Mouse (Mus musculus): ENCODE measurements at regions not wholly inside any gene's neighbourhood (a gene's known extent, or its start where the extent isn't known, plus 50 kb on each side); places are given as distances from the start of the nearest gene placed in this dataset.

GRCm38 (mm10) chr12:94488721-94489120, 1203.3 kb upstream of the Flrt2 start:
- H3K4me3 ChIP-seq (replicated peaks in 1 of 3; ENCODE audit: low read depth in 2 of 3, low read length in 2 of 3, poor library complexity in 1 of 3), result no peak overlapping the region
- H3K4me2 ChIP-seq (ENCODE audit: insufficient read depth, low read depth, poor library complexity, severe bottlenecking), result no peak overlapping the region
- in situ Hi-C loops (cut with MboI; ENCODE audit: low pct_ligation_motif_present, low pct_unique_long_range_greater_than_20kb, low sequenced_read_pairs), result no loop called here
- no peaks in the 10 kb centered on the region for H3K79me2 ChIP-seq (replicated peaks; ENCODE audit: control insufficient read depth, extremely low read depth, insufficient read depth, poor library complexity, severe bottlenecking)
- no peaks in the 10 kb centered on the region for H3K36me3 ChIP-seq (replicated peaks in 1 of 2; ENCODE audit: control insufficient read depth in 1 of 2, insufficient read depth in 1 of 2, low read length in 1 of 2)
- H3K4me1 ChIP-seq (ENCODE audit: control insufficient read depth in 1 of 2, insufficient read depth in 2 of 2), result no peaks in the 10 kb centered on the region
- no peak for DNase-seq (ENCODE audit: extremely low read depth)
- no peak overlapping the region for H3K27ac ChIP-seq (ENCODE audit: insufficient read depth, low read depth)
- H3K27me3 ChIP-seq (replicated peaks), result no peaks in the 10 kb centered on the region
- dilution Hi-C loops (cut with MboI; ENCODE audit: extremely low pct_ligation_motif_present, extremely low pct_unique_long_range_greater_than_20kb, low sequenced_read_pairs), result no loop called here
- no peak overlapping the region for H3K9ac ChIP-seq (ENCODE audit: insufficient read depth, low read depth)
- peaks cover 10% of the 10 kb centered on the region for H3K9me3 ChIP-seq (replicated peaks; ENCODE audit: low read length)
- TF ChIP-seq POLR2AphosphoS2 (IDR thresholded peaks at IDR 0.05; ENCODE audit: low read depth, low read length), result no peak

GRCm38 (mm10) chr12:94508099-94508498, 1183.9 kb upstream of the Flrt2 start:
- Histone ChIP-seq H3K4me1 (ENCODE audit: control insufficient read depth in 1 of 2, insufficient read depth in 2 of 2) (no peaks in the 10 kb centered on the region), H3K36me3 (replicated peaks in 1 of 2; ENCODE audit: control insufficient read depth in 1 of 2, insufficient read depth in 1 of 2, low read length in 1 of 2) (no peaks in the 10 kb centered on the region), H3K4me2 (ENCODE audit: insufficient read depth, low read depth, poor library complexity, severe bottlenecking) (no peak overlapping the region), H3K9me3 (replicated peaks; ENCODE audit: low read length) (peaks cover 18% of the 10 kb centered on the region), H3K27me3 (replicated peaks) (no peaks in the 10 kb centered on the region), H3K9ac (ENCODE audit: insufficient read depth, low read depth) (no peak overlapping the region), H3K27ac (ENCODE audit: insufficient read depth, low read depth) (no peak overlapping the region), H3K4me3 (replicated peaks in 1 of 3; ENCODE audit: low read depth in 2 of 3, low read length in 2 of 3, poor library complexity in 1 of 3) (no peak overlapping the region), H3K79me2 (replicated peaks; ENCODE audit: control insufficient read depth, extremely low read depth, insufficient read depth, poor library complexity, severe bottlenecking) (no peaks in the 10 kb centered on the region)
- dilution Hi-C loops (cut with MboI; ENCODE audit: extremely low pct_ligation_motif_present, extremely low pct_unique_long_range_greater_than_20kb, low sequenced_read_pairs), result no loop called here
- DNase-seq (ENCODE audit: extremely low read depth), result no peak
- in situ Hi-C loops (cut with MboI; ENCODE audit: low pct_ligation_motif_present, low pct_unique_long_range_greater_than_20kb, low sequenced_read_pairs), result no loop called here
- TF ChIP-seq TCF12 (IDR thresholded peaks at IDR 0.05; ENCODE audit: low read depth, low read length) (no peak), JUN (IDR thresholded peaks at IDR 0.05; ENCODE audit: insufficient read depth, low read depth, low read length) (no peak), PAX5 (IDR thresholded peaks at IDR 0.05; ENCODE audit: low read length) (no peak), USF2 (conservative IDR thresholded peaks at IDR 0.05; ENCODE audit: low read depth, low read length) (no peak), ZKSCAN1 (IDR thresholded peaks at IDR 0.05; ENCODE audit: borderline replicate concordance, low read depth, low read length) (no peak), IRF4 (IDR thresholded peaks at IDR 0.05; ENCODE audit: low read depth, low read length) (no peak), ETS1 (conservative IDR thresholded peaks at IDR 0.05; ENCODE audit: low read depth, low read length) (no peak), ZMIZ1 (IDR thresholded peaks at IDR 0.05; ENCODE audit: low read depth, low read length) (no peak), KAT2A (IDR thresholded peaks at IDR 0.05; ENCODE audit: insufficient replicate concordance, low read length) (no peak), NELFE (IDR thresholded peaks at IDR 0.05; ENCODE audit: low read depth, low read length) (no peak), MXI1 (IDR thresholded peaks at IDR 0.05; ENCODE audit: low read depth, low read length) (no peak), UBTF (IDR thresholded peaks at IDR 0.05; ENCODE audit: low read depth, low read length) (no peak), CTCF (conservative IDR thresholded peaks at IDR 0.05 in 1 of 2, IDR thresholded peaks at IDR 0.05 in 1 of 2; ENCODE audit: low read depth in 2 of 2, low read length in 2 of 2) (no peak), JUND (conservative IDR thresholded peaks at IDR 0.05; ENCODE audit: low read depth, low read length) (no peak), E2F4 (IDR thresholded peaks at IDR 0.05; ENCODE audit: insufficient replicate concordance, low read depth, low read length) (no peak), POLR2A (IDR thresholded peaks at IDR 0.05; ENCODE audit: low read depth, low read length) (no peak), USF1 (IDR thresholded peaks at IDR 0.05; ENCODE audit: low read depth, low read length) (no peak)
